Mouse (Mus musculus): ENCODE measurements at regions not wholly inside any gene's neighbourhood (a gene's known extent, or its start where the extent isn't known, plus 50 kb on each side); places are given as distances from the start of the nearest gene placed in this dataset.
A peak's percentile ranks its signal among the peaks of the same experiment; 100 is the strongest.

DNA sequence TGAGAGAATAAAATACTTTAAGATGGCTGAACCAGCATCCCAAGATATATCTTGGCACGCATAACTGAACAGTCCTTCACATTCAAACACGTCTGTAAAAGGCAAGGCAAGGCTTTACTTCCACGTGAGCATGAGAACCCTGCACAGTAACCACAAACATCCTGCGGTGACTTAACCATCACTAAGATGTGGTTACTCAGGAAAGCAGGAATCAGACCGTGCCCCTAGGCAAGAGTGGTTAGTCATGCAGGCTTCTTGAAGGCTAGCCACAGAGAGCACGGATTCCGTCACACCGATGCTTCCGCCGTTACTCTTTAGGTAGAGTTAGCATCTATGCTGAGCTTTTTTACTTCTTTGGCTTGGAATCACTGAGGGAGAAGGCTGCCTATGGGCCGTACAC is 266.8 kb downstream of the Barhl2 start:
- peaks cover 16% of the 10 kb centered on the region for H3K27me3 ChIP-seq
- no peak for TF ChIP-seq CTCF (IDR thresholded peaks at IDR 0.05)
- ChIA-PET POLR2A (no interaction called here), CTCF (no interaction called here)
- no peak for ATAC-seq
- in situ Hi-C loops (cut with MboI; ENCODE audit: low pct_unique_long_range_greater_than_20kb): no loop called here
- peak; percentile 53 for DNase-seq (ENCODE audit: low read depth, low spot score)

DNA sequence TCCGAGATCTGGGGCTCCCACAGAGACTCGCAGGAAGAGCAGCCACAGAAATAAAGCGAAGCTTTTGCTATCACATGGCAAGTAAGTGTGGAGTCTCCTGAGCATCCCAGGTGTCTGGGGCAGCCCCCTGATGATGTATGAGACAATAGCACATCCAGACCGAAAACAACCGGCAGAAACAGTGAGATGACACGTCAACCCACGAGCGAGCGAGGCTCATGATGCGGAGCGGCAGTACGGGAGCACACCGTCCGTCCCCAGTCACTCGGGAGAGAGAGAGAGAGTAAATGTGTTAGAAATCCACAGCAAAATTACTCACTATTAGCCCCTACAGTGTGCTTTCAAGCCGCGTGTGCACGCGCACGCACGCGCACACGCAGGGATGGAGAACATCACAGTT is 276.2 kb downstream of the Barhl2 start:
- no peak for TF ChIP-seq CTCF (IDR thresholded peaks at IDR 0.05)
- ChIA-PET POLR2A (no interaction called here), CTCF (no interaction called here)
- DNase-seq (ENCODE audit: low read depth, low spot score) (no peak), ATAC-seq (no peak)
- in situ Hi-C loops (cut with MboI; ENCODE audit: low pct_unique_long_range_greater_than_20kb): no loop called here
- H3K27me3 ChIP-seq: peaks cover 11% of the 10 kb centered on the region

DNA sequence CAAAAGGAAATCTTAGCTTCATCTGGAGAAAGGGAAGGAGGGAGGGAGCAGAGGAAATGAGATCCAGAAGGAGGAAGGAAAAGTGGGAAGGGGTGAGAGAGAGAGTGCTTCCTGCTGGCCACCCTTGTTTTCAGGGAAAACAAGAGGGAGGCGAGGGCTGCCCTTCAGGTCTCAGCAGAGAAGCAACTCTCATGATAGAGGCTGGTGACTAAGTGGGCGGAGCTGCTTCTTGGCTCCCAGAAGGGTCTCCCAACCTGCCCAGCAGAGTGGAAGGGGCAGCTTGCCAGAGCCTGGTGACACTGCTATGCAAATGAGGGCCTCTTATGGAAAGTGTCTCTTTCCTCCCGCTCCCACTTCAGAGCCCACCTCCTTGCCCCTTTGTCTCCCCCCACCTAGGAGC is 285.8 kb downstream of the Barhl2 start:
- no peak for DNase-seq (ENCODE audit: low read depth, low spot score)
- no peak for TF ChIP-seq CTCF (IDR thresholded peaks at IDR 0.05)

DNA sequence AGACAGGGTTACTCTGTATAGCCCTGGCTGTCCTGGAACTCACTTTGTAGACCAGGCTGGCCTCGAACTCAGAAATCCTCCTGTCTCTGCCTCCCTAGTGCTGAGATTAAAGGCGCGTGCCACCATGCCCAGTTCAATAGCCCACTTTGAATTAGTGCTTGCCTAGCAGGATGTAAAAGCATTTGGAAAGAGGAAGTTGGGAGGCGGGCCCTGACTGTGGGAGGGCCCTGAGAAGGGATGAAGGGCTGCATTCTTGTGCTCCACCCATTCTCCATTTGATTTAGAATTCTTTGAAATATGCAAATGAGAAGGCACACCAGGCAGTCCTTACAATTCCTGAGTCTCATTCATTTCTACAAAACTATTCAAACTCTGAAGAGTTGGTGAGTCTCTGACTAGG is 287.6 kb downstream of the Barhl2 start:
- ATAC-seq: no peak
- DNase-seq (ENCODE audit: low read depth, low spot score): no peak
- H3K27me3 ChIP-seq: peaks cover 20% of the 10 kb centered on the region
- CTCF ChIA-PET: no interaction called here
- in situ Hi-C loops (cut with MboI; ENCODE audit: low pct_unique_long_range_greater_than_20kb): no loop called here
- POLR2A ChIA-PET: no interaction called here
- TF ChIP-seq CTCF (IDR thresholded peaks at IDR 0.05): no peak

More for the DNA sequence above, 285.8 kb downstream of the Barhl2 start:
- in situ Hi-C loops (cut with MboI; ENCODE audit: low pct_unique_long_range_greater_than_20kb): no loop called here
- POLR2A ChIA-PET: no interaction called here
- peaks cover 11% of the 10 kb centered on the region for H3K27me3 ChIP-seq
- no peak for ATAC-seq
- CTCF ChIA-PET: no interaction called here

DNA sequence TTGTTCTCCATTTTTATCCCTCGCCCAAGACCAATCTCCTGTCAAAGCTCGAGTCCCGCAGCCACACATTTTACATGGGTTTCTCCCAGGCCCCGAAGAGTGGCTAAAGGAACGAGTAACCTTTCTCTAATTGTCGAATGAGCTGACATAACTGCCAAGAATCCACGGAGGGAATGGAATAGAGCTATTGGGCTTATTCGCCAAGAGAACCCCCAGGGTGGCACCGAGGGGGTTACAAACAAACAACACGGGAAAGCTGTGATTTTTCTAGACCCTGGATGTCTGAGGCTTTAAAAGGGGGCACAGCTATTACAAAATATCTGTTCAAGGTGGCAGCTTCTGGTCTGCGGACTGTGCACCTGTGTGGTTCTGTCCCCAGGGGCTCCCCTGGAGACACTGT is 290.4 kb downstream of the Barhl2 start:
- ChIA-PET POLR2A (interaction anchor here (0.7 kb wide), 1 partner anchor 541 kb away, joined by 3 read pairs; no protein-coding TSS in a partner anchor), CTCF (no interaction called here)
- DNase-seq (ENCODE audit: low read depth, low spot score) (no peak), ATAC-seq (no peak)
- TF ChIP-seq CTCF (IDR thresholded peaks at IDR 0.05): no peak
- peaks cover 30% of the 10 kb centered on the region for H3K27me3 ChIP-seq
- in situ Hi-C loops (cut with MboI; ENCODE audit: low pct_unique_long_range_greater_than_20kb): no loop called here

DNA sequence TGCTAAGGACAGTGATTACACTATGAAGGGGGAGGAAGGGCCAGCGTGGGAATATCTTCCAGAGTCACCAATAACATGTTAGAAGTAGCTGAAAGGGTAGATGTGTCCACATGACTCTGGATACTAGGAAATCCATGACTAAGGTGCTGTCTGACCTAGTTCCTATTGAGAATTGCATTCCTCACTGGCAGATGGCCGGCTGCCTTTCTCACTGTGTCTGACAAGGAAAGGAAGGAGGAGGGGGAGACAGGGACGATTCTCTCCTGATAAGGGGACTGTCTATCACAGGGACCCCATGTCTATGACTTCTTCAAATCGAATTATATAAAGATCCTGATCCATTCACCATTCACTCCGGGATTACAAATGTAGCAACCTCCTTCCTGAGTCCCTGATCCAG is 289.9 kb downstream of the Zfp326 start:
- in situ Hi-C loops (cut with MboI; ENCODE audit: low pct_unique_long_range_greater_than_20kb): no loop called here
- ChIA-PET CTCF (no interaction called here), POLR2A (no interaction called here)
- no peak for ATAC-seq
- no peak for DNase-seq (ENCODE audit: low read depth, low spot score)
- H3K27me3 ChIP-seq: peaks cover 24% of the 10 kb centered on the region
- no peak for TF ChIP-seq CTCF (IDR thresholded peaks at IDR 0.05)

DNA sequence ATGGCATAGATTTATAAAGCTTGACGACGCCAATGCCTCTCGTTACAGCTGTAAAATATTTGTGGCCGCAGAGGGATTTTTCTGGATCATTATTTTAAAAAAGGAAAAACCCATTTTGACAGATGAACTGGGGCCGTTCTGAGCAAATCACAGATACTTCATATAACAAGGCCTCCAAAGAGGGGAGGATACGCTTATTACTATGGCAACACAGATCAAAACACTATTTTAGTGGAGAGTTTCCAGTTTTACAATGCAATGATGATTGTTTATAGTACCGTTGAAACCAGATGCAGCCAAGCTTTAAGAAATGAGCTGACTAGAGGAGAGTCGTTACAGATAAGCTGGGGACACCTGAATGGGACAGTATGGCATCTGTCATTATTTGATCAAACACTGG is 287.8 kb downstream of the Zfp326 start:
- in situ Hi-C loops (cut with MboI; ENCODE audit: low pct_unique_long_range_greater_than_20kb): no loop called here
- TF ChIP-seq CTCF (IDR thresholded peaks at IDR 0.05): no peak
- H3K27me3 ChIP-seq: peaks cover 24% of the 10 kb centered on the region
- ChIA-PET CTCF (no interaction called here), POLR2A (no interaction called here)
- ATAC-seq: no peak
- no peak for DNase-seq (ENCODE audit: low read depth, low spot score)

DNA sequence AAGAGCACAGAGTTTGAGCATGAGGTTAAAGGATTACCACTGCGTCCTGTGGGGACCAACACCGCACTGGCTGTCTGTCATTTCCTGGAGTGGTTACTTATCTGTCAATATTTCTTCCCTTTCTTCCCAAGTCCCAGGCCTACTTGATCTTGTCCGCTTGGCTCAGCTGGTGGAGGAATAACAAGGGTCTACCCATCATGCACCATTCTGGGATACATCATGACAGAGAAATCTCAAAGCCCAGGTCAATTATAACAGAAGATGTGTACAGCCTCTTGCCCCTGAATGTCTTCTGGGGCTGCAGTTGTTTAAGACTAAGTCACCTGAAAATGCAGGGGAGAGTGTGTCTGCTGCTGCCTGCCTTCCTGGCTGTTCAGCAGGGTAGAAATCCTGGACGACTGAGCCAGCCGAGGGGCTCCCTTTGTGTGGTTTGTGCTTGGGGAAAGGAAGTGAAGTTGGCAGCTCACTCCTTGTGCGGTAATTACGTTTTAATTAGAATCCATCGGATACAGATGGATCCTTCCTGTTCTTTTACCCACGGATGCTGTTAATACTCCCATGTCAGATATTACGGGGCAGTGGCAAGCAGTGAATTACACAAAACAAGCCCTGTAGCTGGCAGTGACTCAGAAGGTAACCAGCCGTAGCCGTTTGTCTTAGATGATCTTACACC is 286.8 kb downstream of the Zfp326 start:
- in situ Hi-C loops (cut with MboI; ENCODE audit: low pct_unique_long_range_greater_than_20kb): no loop called here
- ATAC-seq (no peak), DNase-seq (ENCODE audit: low read depth, low spot score) (no peak)
- no peak for TF ChIP-seq CTCF (IDR thresholded peaks at IDR 0.05)
- ChIA-PET CTCF (no interaction called here), POLR2A (no interaction called here)
- H3K27me3 ChIP-seq: peaks cover 24% of the 10 kb centered on the region

DNA sequence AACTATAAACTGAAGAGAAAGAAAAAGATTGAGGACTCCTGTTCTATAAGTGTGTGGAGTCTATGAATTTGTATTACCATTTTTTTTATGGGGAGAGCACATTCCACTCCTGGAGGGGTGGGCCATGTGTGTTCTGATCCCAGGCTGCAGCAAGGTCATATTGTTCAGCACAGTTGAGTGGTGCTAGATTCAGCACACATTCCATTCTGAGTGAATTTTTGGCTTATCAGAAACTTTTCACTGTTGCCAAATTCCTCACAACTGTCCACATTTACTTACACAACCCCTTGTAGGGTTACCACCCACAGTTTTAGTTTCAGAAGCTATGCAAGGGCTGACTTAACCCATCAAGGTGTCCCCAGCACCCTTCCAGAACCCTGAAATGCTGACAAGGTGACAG is 262.7 kb downstream of the Zfp326 start:
- CTCF ChIA-PET: no interaction called here
- no peaks in the 10 kb centered on the region for H3K27me3 ChIP-seq
- no peak for DNase-seq (ENCODE audit: low read depth, low spot score)
- in situ Hi-C loops (cut with MboI; ENCODE audit: low pct_unique_long_range_greater_than_20kb): no loop called here
- ATAC-seq: no peak
- no peak for TF ChIP-seq CTCF (IDR thresholded peaks at IDR 0.05)
- POLR2A ChIA-PET: no interaction called here

DNA sequence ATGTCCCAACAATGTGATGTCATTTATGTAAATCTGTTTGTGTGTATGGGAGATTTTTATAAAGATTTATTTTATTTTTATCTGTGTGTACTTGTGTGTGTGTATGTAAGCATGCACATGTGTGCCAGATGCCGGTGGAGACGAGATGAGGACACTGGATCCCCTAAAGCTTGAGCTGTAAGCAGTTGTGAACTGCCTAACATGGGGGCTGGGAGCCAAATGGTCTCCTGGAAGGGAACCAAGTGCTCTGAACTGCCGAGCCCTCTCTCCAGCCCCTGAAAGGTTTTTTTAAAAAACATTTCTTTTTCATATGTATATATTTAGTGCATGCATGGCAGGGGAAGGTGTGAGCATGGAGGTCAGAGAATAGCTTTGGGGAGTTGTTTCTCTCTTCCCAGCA is 246.6 kb downstream of the Zfp326 start:
- in situ Hi-C loops (cut with MboI; ENCODE audit: low pct_unique_long_range_greater_than_20kb): no loop called here
- POLR2A ChIA-PET: no interaction called here
- CTCF ChIA-PET: no interaction called here
- peaks cover 17% of the 10 kb centered on the region for H3K27me3 ChIP-seq
- TF ChIP-seq CTCF (IDR thresholded peaks at IDR 0.05): no peak
- ATAC-seq: no peak
- no peak for DNase-seq (ENCODE audit: low read depth, low spot score)

DNA sequence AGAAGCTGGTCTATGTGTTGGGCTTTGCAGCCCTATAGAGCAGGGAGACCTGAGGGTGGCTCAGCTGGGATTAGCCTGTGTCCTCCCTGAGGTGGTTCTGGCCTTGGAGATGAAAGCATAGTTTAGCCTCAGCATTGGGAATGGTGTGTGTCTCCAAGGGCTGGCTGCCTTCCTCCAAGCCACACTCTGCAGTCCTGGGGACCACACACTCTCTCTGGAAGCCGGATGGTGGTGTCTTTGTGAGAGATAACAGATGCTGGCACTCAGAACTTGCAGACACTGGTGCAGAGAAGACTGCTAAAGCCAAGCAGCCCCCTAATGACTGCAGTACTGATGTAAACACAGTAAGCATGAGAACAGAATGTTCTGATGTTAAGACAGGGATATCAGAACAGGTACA is 243.2 kb downstream of the Zfp326 start:
- in situ Hi-C loops (cut with MboI; ENCODE audit: low pct_unique_long_range_greater_than_20kb): no loop called here
- CTCF ChIA-PET: no interaction called here
- no peak for TF ChIP-seq CTCF (IDR thresholded peaks at IDR 0.05)
- ATAC-seq: no peak
- POLR2A ChIA-PET: no interaction called here
- peaks cover 25% of the 10 kb centered on the region for H3K27me3 ChIP-seq
- DNase-seq (ENCODE audit: low read depth, low spot score): no peak

DNA sequence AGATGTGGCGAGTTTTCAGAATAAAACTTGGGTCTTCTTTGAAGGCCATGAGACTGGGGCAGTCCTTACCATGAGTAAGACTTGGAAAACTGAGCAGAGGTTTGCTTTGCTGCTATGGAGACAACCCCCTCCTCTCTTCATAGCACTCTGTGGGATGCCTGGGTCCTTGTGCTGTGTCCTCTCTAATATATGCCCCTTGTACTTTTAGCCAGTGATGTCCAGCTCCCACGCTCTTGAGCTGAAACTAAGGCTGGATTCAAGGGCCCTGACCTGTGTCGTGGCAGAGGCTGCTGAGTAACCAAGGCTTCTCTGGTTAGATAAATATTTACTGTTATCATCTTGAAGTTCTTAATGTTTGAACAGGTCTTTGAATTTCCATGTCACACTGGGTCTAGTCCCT is 236.8 kb downstream of the Zfp326 start:
- DNase-seq (ENCODE audit: low read depth, low spot score) (no peak), ATAC-seq (no peak)
- ChIA-PET CTCF (no interaction called here), POLR2A (no interaction called here)
- no peak for TF ChIP-seq CTCF (IDR thresholded peaks at IDR 0.05)
- peaks cover 34% of the 10 kb centered on the region for H3K27me3 ChIP-seq
- in situ Hi-C loops (cut with MboI; ENCODE audit: low pct_unique_long_range_greater_than_20kb): no loop called here

Measured in Patski (cell line).